Mouse (Mus musculus) megakaryocyte progenitor cell, adult 5-6 weeks (primary cell): ENCODE results near the gene Gramd1b. TPM values are rescaled to one million over a fixed set of nuclear protein-coding genes. Genes with fewer than 3 reads are reported as not detected.
"Not testable (repeated sequence)": the region's sequence is repeated elsewhere in the genome, so short reads cannot be mapped to it uniquely, and the experiment has no call there.

Source experiments
- ATAC-seq: replicated peaks from 2 replicates; pipeline ENCODE4 v1.8.0; 2016; ENCODE audit warnings: mild to moderate bottlenecking, moderate TSS enrichment, inconsistent platforms; ENCODE audit not compliant: poor library complexity
- total RNA-seq, 2 experiments: library from RNA; stranded (forward) in 1 of 2; stranded (reverse) in 1 of 2; fragments of 157-497, 149-512 nt in 1 of 2; fragments of 200-1000 nt in 1 of 2; gene quantifications; 2 replicates each; pipeline versions ENCODE4 v1.2.3 to v1.2.4; 2015 to 2017

The Gramd1b gene
- total RNA-seq, 2 experiments from 2014 or later = 15.1 to 15.5 TPM

GRCm38 (mm10) chr9:40521097-40521496, 10.1 kb downstream of the Gramd1b start:
- 0 out of 2 replicates have a peak, but pooled peaks have one; percentile 34 for ATAC-seq

DNA sequence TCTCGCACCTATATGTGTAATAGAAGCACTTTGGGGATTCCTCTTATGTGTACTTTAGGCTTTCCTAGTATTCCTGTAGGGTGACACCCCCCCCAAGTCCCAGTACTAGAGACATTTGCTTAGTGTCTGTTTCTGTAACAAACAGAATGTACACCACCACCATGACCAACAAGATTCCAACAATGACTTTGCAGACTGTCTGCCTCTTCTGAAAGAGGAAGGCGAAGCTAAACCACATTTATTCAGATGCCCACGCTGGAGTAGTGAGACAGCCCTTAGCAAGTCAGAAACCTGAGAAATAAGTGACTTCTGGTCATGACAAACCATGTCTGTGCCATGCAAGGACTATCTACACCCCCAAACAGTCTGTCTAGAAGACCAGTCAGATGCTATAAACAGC, 11.9 kb downstream of the Gramd1b start:
- peak; percentile 76 for ATAC-seq

GRCm38 (mm10) chr9:40511970-40512369, 19.2 kb downstream of the Gramd1b start:
- no peak for ATAC-seq

GRCm38 (mm10) chr9:40509479-40509878, 21.7 kb downstream of the Gramd1b start:
- ATAC-seq = no peak

GRCm38 (mm10) chr9:40506576-40506975, 24.6 kb downstream of the Gramd1b start:
- ATAC-seq = no peak

- ATAC-seq = no peak
Observed at GRCm38 (mm10) chr9:40505471-40506312, 25.5 kb downstream of the Gramd1b start.

DNA sequence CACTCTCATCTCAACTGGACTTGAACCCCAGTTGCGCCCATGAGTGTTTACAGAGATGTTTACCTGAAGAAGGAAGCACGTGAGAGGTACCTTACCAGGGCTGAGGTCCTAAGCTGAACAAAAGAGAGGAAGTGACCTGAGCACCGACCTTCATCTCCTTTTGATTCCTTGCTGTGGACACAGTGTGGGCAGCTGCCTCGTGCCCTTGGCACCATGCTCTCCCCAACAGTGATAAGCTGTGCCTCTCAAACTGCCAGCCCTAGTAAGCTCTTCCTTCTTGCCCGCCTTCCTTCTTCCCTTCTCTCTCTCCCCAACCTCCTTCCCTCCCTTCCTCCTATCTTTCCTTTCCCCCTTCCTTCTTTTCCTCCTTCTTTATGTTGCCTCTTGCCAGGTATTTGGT, 26.3 kb downstream of the Gramd1b start:
- ATAC-seq = no peak

DNA sequence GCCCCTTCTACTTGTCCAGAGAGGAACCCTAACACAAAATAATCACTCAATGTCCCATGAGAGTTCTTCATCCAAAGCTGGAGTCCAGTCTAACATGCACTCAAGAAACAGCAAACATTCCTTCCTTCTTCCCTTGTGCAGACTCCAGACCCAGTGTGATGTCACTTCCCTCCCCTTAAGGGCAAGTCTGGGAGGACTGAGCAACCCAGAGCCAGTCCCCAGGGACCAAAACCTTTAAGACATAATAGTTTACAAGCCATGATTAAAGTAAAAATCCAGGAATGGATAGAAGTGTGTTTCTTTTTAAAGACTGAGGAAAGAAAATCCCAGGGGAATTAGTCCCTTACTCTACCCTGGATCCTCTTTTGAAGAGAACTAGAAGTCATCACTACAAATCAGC, 30.5 kb downstream of the Gramd1b start:
- ATAC-seq = no peak

DNA sequence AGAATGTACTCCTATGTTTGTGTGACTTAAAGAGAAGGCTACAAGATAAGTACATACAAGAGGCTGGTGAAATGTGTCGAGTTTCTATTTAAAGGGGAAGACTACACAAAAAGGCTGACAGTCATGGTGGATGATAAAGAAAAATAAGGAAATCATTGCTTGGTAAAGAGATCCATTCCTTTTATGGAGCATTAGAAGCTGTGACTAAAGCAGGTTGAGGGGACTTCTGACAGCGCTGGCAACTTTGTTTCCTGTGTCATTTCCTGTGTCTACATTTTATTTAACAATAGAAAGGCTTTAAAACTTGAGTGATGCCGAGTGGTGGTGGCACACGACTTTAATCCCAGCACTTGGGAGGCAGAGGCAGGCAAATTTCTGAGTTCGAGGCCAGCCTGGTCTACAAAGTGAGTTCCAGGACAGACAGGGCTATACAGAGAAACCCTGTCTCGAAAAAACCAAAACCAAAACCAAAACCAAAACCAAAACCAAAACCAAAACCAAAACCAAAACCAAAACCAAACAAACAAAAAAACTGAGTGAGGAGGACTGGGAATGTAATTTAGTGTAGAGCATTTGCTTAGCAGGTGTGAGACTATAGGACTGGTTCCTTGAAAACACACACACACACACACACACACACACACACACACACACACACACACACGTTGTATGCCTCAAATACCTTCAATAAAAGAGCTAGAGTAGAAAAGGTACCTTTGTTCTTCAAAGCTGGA, 48.7 kb downstream of the Gramd1b start:
- ATAC-seq = not testable (repeated sequence)

- ATAC-seq = no peak
Observed at GRCm38 (mm10) chr9:40481271-40481670, 49.9 kb downstream of the Gramd1b start.

GRCm38 (mm10) chr9:40479333-40479732, 51.9 kb downstream of the Gramd1b start:
- peak; percentile 100 for ATAC-seq

DNA sequence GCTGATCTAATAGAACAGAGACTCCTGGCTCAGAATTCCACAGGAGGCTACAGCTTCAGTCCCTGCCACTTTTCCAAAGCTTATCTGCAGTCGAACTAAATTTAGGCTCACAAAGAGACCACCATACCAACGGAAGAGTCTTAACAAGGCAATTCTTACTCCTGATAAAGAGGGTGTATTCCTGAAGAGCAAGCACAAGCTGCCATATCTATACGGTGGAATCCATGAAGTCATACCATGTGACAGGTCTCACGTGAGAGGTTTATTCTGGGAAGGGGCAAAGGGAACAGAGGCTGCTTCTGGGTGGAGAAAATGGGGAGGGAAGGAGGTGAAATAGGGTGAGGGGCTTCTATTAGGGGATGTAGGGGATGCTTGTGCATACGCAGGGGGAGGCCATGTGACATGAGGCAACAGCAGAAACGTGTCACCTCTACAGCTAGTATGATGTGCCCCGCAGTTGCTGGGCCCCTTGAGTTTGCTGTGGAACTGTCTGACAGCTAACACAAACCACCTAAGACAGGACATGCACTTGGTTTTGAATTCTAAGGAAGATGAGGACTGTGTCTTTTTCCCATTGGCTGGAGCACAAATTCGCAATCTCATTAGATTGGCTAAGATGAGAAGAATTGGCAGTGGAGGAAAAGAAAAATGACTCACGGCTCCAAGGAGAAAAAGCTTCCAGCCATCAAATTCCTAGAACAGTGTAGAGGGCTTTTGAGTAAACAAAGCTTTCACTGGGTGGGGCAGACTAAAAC, 52.9 kb downstream of the Gramd1b start:
- no peak for ATAC-seq

GRCm38 (mm10) chr9:40477611-40478010, 53.6 kb downstream of the Gramd1b start:
- ATAC-seq = no peak

GRCm38 (mm10) chr9:40476098-40476497, 55.1 kb downstream of the Gramd1b start:
- no peak for ATAC-seq

- ATAC-seq = no peak
Observed at GRCm38 (mm10) chr9:40472961-40473510, 58.1 kb downstream of the Gramd1b start.

DNA sequence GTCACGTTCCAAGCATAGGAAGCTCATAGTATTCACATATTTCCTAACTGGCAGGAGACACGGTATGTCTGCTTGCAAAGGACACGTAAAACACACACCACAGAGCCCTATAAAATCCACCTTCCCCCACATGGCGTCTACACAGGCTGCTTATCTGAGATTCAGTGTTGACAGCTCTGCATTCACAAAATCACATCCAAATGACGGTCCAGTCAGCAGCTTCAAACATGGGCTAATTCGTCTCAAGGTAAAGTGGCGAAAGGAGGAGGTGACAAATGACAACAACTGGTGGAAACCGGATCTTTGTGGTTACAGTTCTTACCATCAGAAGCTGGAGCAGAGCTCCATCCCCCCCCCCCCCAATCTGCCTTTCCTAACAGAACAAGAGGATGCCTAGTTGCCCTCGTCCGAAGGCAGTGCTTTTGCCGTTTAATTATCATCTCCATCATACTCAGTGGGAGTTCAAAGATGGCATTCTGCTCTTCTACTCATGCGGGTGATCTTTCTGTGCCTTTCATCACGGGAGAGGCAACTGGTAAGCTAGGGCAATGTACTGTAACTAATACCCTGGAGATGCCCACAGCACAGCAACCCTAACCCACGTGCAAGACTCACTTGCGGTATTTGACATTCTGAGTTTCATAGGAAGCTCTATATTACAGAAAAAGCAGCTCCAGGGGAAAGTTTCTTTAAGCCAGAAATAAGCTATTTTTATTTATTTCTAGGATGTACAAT, 61.6 kb downstream of the Gramd1b start:
- ATAC-seq = peak; percentile 31; the same call in 1 of the 2 replicates

DNA sequence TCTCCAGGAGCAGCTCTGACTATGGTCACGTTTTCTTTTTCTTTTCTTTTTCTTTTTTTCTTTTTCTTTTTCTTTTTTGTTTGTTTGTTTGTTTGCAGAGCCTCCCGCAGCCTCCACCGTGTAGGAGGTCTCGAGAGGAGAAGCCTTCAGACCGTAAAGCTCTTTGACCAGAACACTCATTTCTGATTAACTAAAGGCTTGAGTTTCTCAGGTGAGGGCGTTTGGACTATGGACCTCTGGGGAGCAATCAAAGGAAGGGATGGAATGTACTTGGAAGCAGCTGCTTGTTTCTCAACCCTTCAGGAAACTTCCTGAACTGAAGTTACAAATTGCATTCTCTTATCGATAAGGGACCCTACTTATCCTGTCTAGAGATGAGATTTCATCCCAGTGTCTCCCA, 64.4 kb downstream of the Gramd1b start:
- no peak for ATAC-seq

DNA sequence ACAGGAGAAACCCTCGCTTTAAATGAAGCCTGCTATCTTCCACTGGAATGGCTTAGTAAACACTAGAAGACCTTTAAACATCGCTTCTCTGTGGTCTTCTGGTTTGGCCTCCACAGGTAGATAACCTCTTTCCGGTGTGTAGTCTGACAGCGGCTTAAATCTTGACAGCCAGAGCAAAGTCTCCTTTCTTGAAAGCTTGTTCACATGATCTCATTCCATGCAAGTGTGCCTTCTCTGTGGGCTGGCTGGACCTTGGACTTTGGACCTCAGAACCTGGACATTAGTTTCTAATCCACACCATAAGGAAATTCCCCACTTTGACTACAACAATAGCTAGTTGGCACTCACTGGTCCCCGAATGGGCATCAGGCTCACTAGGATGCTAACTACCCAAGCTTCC, 65.6 kb downstream of the Gramd1b start:
- ATAC-seq = no peak

- ATAC-seq = no peak
Observed at GRCm38 (mm10) chr9:40462401-40462800, 68.8 kb downstream of the Gramd1b start.

GRCm38 (mm10) chr9:40460781-40461180, 70.4 kb downstream of the Gramd1b start:
- peak; percentile 29 for ATAC-seq
